18 mouse cellular contexts compared by ENCODE assay signal in the genomic region with DNA sequence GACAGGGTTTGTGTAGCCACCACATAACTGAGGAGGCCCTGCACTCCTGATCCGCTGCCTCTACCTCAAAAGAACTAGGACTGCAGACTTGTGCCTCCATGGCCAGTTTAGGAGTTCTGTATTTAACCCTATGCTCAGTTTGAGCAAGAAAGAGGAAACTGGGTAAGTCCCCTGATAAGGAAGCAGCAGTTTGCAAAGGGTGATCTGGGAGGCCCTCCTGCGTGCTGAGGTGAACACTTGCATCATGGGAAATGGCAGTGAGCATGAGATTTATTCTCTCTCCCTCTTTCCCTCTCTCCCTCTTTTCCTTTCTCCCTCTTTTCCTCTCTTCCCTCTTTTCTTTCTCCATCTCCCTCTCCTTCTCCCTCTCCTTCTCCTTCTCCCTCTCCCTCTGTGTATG.
A peak's percentile ranks its signal among the peaks of the same experiment; 100 is the strongest.
DNase-seq lines count a peak whose midpoint lies in the region; ATAC-seq lines count a peak whose summit lies in the region.
"Had no signal": no experiment of that assay in that cellular context is flagged by ENCODE, and none has a peak within 500 bp of the region (broad histone marks: within the 10 kb centered on the region; RNA-seq: fewer than 3 reads in every experiment).

No protein-coding gene starts in this region.

- no peak overlapping the region for H3K4me2 ChIP-seq in heart, embryonic 15.5 days
- H3K4me2 ChIP-seq in lung, embryonic 16.5 days (ENCODE audit: low read depth, low read length): no peak overlapping the region
- H3K4me2 ChIP-seq: hindbrain, embryonic 13.5 days; limb, embryonic 12.5 days; midbrain, embryonic 11.5 days had no signal

- no peak for DNase-seq in heart, postnatal 14 days
- DNase-seq in lung, postnatal 4 days: no peak
- DNase-seq in limb, embryonic 10.5 days (ENCODE audit: low spot score): no peak
- no peak for DNase-seq in cerebellum, postnatal 36 days
- no peak for DNase-seq in cerebellum, adult 11 months
- DNase-seq: cerebellum, adult 11-12 months; cerebellum, postnatal 25 days; gastrocnemius, adult 2 months; lung, adult 18-20 months; right cerebral cortex, postnatal 4 days had no signal

- H3K9me3 ChIP-seq in heart, embryonic 15.5 days (replicated peaks): no peaks in the 10 kb centered on the region
- H3K9me3 ChIP-seq in lung, embryonic 16.5 days (ENCODE audit: control insufficient read depth, low read length): no peaks in the 10 kb centered on the region
- no peaks in the 10 kb centered on the region for H3K9me3 ChIP-seq in limb, embryonic 10.5 days (replicated peaks)
- H3K9me3 ChIP-seq: hindbrain, embryonic 13.5 days; limb, embryonic 12.5 days had no signal

- no peak for ATAC-seq in heart, embryonic 15.5 days (replicated peaks; ENCODE audit: insufficient number of reproducible peaks, insufficient read depth, low FRiP score, low read depth)
- ATAC-seq in lung, embryonic 16.5 days (ENCODE audit: low read depth): no peak
- ATAC-seq: activated CD4-positive, CD25-positive, alpha-beta regulatory T cell, adult 4 months; inflammation-experienced regulatory T-cells, adult 6 months had no signal

- peak overlapping the region; percentile 34; the same call in 1 of the 2 replicates for H3K27ac ChIP-seq in heart, embryonic 15.5 days
- H3K27ac ChIP-seq in lung, embryonic 16.5 days (ENCODE audit: low read length): peak overlapping the region; percentile 51; the same call in 1 of the 2 replicates
- H3K27ac ChIP-seq in limb, embryonic 10.5 days: peak overlapping the region; percentile 42; the same call in 1 of the 2 replicates
- H3K27ac ChIP-seq: gastrocnemius, adult 2 months; hindbrain, embryonic 13.5 days; limb, embryonic 12.5 days; stomach, postnatal 0 days had no signal

- intact Hi-C loops in heart, postnatal 14 days (cut with DNase I): no loop called here

- H3K36me3 ChIP-seq in heart, embryonic 15.5 days: no peaks in the 10 kb centered on the region
- H3K36me3 ChIP-seq in lung, embryonic 16.5 days (ENCODE audit: control insufficient read depth, insufficient read depth, low read length): no peaks in the 10 kb centered on the region
- H3K36me3 ChIP-seq in limb, embryonic 10.5 days: no peaks in the 10 kb centered on the region
- H3K36me3 ChIP-seq: hindbrain, embryonic 13.5 days; limb, embryonic 12.5 days had no signal

- H3K4me1 ChIP-seq in heart, embryonic 15.5 days (replicated peaks): peaks cover 9% of the 10 kb centered on the region; the same call in 1 of the 2 replicates
- peaks cover 11% of the 10 kb centered on the region for H3K4me1 ChIP-seq in lung, embryonic 16.5 days (replicated peaks; ENCODE audit: control insufficient read depth, insufficient read depth, low read length)
- H3K4me1 ChIP-seq in limb, embryonic 10.5 days: peaks cover 3% of the 10 kb centered on the region; the same call in 1 of the 2 replicates
- H3K4me1 ChIP-seq: hindbrain, embryonic 13.5 days; limb, embryonic 12.5 days had no signal

- 60% methylated on average over 2 of the region's 2 CpGs for WGBS in heart, embryonic 15.5 days
- WGBS in lung, embryonic 16.5 days: 70% methylated on average over 2 of the region's 2 CpGs
- 79% methylated on average over 2 of the region's 2 CpGs for WGBS in limb, embryonic 10.5 days

- H3K9ac ChIP-seq in heart, embryonic 15.5 days: no peak overlapping the region
- no peak overlapping the region for H3K9ac ChIP-seq in lung, embryonic 16.5 days (ENCODE audit: low read length)
- H3K9ac ChIP-seq: hindbrain, embryonic 13.5 days; limb, embryonic 12.5 days had no signal

- H3K4me3 ChIP-seq in heart, embryonic 15.5 days: no peak overlapping the region
- no peak overlapping the region for H3K4me3 ChIP-seq in lung, embryonic 16.5 days (ENCODE audit: low read length)
- no peak overlapping the region for H3K4me3 ChIP-seq in limb, embryonic 10.5 days
- H3K4me3 ChIP-seq: gastrocnemius, adult 2 months; hindbrain, embryonic 13.5 days; limb, embryonic 12.5 days had no signal

- no peaks in the 10 kb centered on the region for H3K27me3 ChIP-seq in heart, embryonic 15.5 days
- H3K27me3 ChIP-seq in lung, embryonic 16.5 days (ENCODE audit: control insufficient read depth, insufficient read depth, low read depth, low read length): no peaks in the 10 kb centered on the region
- H3K27me3 ChIP-seq in limb, embryonic 10.5 days (ENCODE audit: low read depth, poor library complexity, severe bottlenecking): no peaks in the 10 kb centered on the region
- H3K27me3 ChIP-seq: hindbrain, embryonic 13.5 days; limb, embryonic 12.5 days had no signal
